Mouse (Mus musculus) bone marrow macrophage, adult 2 months (primary cell): ENCODE measurements around the gene Mrpl57. TPM values are rescaled to one million over a fixed set of nuclear protein-coding genes. Genes with fewer than 3 reads are reported as not detected.
"Not testable (repeated sequence)": the region's sequence is repeated elsewhere in the genome, so short reads cannot be mapped to it uniquely, and the experiment has no call there.

ENCODE experiments used
- H3K27ac ChIP-seq: 2 replicates; pipeline ENCODE4 v1.5.1; 2012; ENCODE audit warnings: low read depth, low read length; ENCODE audit not compliant: insufficient read depth
- H3K4me1 ChIP-seq: 2 replicates; pipeline ENCODE4 v1.6.1; 2012; ENCODE audit warnings: low read length; ENCODE audit not compliant: control insufficient read depth, insufficient read depth
- H3K4me3 ChIP-seq: 2 replicates; pipeline ENCODE4 v1.5.1; 2012; ENCODE audit warnings: mild to moderate bottlenecking, low read length, moderate library complexity; ENCODE audit not compliant: insufficient read depth
- CTCF ChIP-seq: IDR thresholded peaks from 2 replicates; pipeline ENCODE4 v1.5.1; 2012; ENCODE audit warnings: low read depth, mild to moderate bottlenecking, low read length, moderate library complexity
- POLR2A ChIP-seq: IDR thresholded peaks from 2 replicates; pipeline ENCODE4 v1.6.1; 2012; ENCODE audit warnings: mild to moderate bottlenecking, low read depth, low read length, borderline replicate concordance
- polyA plus RNA-seq: library from polyadenylated mRNA; stranded (reverse); fragments of >200 nt; gene quantifications from 2 replicates; pipeline ENCODE4 v1.2.4, GENCODE M21; 2012; ENCODE audit not compliant: missing spikeins, insufficient read depth, insufficient read length

The Mrpl57 gene
- polyA plus RNA-seq, 1 experiment = 53.4 TPM

DNA sequence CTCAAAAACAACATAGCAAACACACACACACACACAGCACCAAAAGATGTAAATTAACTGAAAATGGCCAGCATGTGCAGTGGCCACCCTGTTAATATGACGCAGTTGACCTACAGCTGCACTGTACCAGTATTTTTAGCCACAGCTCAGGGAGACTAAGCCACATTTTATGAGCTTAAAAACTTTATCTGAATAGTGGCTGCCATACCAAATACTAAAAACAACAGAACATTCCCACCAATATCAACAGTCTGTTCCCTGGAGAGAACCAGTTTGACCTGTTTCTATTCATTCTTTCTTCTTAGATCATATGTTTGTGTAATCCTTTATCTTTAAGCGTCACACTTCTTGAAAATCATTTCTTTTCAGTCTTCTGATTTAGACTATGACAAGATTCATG, 15.1 kb upstream of the Mrpl57 start:
- TF ChIP-seq CTCF (no peak), POLR2A (no peak)
- Histone ChIP-seq H3K4me1 (no peaks in the 10 kb centered on the region), H3K4me3 (no peak overlapping the region), H3K27ac (no peak overlapping the region)

- H3K27ac ChIP-seq = no peak overlapping the region
- TF ChIP-seq POLR2A = no peak
- TF ChIP-seq CTCF = no peak
Observed at GRCm38 (mm10) chr14:57811844-57812243, 14.2 kb upstream of the Mrpl57 start.

GRCm38 (mm10) chr14:57820839-57821238, 5.2 kb upstream of the Mrpl57 start:
- peaks cover 2% of the 10 kb centered on the region for H3K4me1 ChIP-seq
- no peak overlapping the region for H3K4me3 ChIP-seq
- TF ChIP-seq CTCF (no peak), POLR2A (no peak)
- no peak overlapping the region for H3K27ac ChIP-seq

More at GRCm38 (mm10) chr14:57811844-57812243, 14.2 kb upstream of the Mrpl57 start:
- no peak overlapping the region for H3K4me3 ChIP-seq
- H3K4me1 ChIP-seq = no peaks in the 10 kb centered on the region

DNA sequence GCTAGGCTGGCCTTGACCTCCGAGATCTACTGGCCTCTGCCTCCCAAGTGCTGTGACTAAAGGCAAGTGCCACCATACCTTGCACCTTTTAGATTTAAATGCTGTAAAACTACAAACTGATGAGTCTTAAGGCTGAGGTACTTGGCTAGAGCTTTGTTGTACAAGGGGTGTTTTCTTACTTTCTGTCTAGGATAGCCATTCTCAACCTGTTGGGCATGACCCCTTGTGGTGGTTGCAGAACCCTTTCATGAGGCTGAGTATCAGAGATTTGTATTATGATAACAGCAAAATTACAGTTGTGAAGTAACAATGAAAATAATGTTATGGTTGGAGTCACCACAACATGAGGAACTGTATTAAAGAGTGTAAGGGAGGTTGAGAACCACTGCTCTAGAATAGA, 1.2 kb downstream of the Mrpl57 start:
- Histone ChIP-seq H3K4me3 (peak overlapping the region; percentile 81), H3K27ac (peak overlapping the region; percentile 11; the same call in 1 of the 2 replicates), H3K4me1 (peaks cover 7% of the 10 kb centered on the region)
- TF ChIP-seq POLR2A = no peak
- TF ChIP-seq CTCF = no peak

DNA sequence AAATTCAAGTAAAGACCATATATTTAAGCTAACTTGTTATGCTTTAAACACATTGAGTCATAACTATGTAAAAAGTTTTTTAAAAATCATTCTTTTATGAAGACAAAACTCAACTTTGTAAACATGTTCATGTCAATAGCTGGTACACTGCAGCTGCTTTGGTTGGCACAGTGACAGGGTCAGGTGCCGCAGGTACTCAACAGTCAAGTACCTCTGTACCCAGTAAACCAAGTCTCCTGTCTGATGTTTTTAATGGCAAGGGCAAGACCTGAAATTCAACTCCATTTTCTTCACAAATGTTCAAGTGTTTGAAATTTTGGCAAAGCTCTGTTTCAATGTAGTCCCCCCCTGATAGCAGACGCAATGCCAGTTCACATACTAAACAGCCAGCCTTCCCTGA, 7.5 kb downstream of the Mrpl57 start:
- TF ChIP-seq CTCF = no peak
- TF ChIP-seq POLR2A = no peak
- Histone ChIP-seq H3K4me1 (no peaks in the 10 kb centered on the region), H3K4me3 (no peak overlapping the region), H3K27ac (no peak overlapping the region)

GRCm38 (mm10) chr14:57835157-57835556, 9.1 kb downstream of the Mrpl57 start:
- Histone ChIP-seq H3K4me3 (no peak overlapping the region), H3K27ac (no peak overlapping the region), H3K4me1 (no peaks in the 10 kb centered on the region)
- TF ChIP-seq POLR2A (no peak), CTCF (no peak)

DNA sequence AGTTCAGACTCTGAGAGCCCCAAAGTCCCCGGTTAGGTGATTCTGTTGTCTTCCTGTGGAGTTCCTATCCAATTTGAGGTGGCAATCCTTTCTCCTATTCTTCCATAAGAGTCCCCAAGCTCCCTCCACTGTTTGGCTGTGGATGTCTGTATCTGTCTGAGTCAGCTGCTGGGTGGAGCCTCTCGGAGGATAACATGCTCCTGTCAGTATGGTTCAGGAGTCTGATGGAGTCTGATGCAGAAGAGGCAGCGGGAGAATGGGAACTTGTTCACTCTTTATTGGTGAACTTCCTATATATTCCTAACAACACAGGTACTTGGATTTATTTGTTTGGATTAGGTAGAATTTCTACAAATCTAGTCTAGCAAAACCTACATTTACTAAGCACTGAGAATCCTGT, 18.5 kb downstream of the Mrpl57 start:
- H3K4me1 ChIP-seq = no peaks in the 10 kb centered on the region
- TF ChIP-seq CTCF (no peak), POLR2A (no peak)
- H3K27ac ChIP-seq = no peak overlapping the region
- no peak overlapping the region for H3K4me3 ChIP-seq

DNA sequence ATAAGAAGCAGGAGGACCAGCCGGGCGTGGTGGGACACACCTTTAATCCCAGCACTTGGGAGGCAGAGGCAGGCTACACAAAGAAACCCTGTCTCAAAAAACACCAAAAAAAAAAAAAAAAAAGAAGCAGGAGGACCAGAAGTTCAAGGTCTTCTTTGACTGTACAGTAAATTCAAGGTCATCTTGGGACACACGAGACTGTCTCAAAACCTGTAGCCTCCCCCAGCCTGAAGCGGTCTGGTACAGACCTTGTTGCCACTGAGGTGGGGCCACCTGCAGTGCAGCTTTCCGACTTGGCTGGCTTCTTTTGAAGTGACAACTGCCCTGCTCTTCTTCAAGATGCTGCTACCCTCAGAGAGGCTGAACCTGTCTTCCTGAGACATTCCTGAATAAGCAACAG, 22.0 kb downstream of the Mrpl57 start:
- H3K27ac ChIP-seq, H3K4me3 ChIP-seq: not testable (repeated sequence)
- H3K4me1 ChIP-seq = peaks cover 13% of the 10 kb centered on the region

GRCm38 (mm10) chr14:57848646-57849045, 22.6 kb downstream of the Mrpl57 start:
- Histone ChIP-seq H3K27ac (no peak overlapping the region), H3K4me3 (no peak overlapping the region), H3K4me1 (peaks cover 13% of the 10 kb centered on the region)
- no peak for TF ChIP-seq CTCF
- TF ChIP-seq POLR2A = no peak

DNA sequence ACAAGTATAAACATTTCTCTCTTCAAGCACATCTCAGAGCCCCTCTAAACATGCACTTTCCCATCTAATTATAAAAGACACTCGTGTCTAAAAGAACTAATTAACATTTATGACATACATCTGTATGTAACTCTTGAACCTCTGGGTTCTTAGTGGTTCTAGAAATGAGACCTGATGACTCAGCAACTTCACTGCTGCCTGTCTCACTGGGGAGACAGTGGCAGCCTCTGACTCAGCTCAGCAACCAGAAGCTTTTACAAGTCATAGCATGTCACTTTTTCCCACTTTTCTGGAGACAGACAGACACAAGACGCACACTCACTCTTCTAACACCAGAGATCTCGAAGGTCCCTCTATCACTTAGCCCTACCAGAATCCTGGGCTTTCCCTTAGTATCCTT, 24.3 kb downstream of the Mrpl57 start:
- TF ChIP-seq CTCF (no peak), POLR2A (no peak)
- H3K4me1 ChIP-seq = peaks cover 13% of the 10 kb centered on the region
- peak overlapping the region; percentile 28; the same call in 1 of the 2 replicates for H3K27ac ChIP-seq
- H3K4me3 ChIP-seq = no peak overlapping the region

GRCm38 (mm10) chr14:57852961-57853360, 26.9 kb downstream of the Mrpl57 start:
- H3K27ac ChIP-seq = no peak overlapping the region
- H3K4me1 ChIP-seq = peaks cover 19% of the 10 kb centered on the region
- no peak for TF ChIP-seq POLR2A
- no peak for TF ChIP-seq CTCF
- H3K4me3 ChIP-seq = no peak overlapping the region

- H3K4me3 ChIP-seq, H3K27ac ChIP-seq: not testable (repeated sequence)
- peaks cover 19% of the 10 kb centered on the region for H3K4me1 ChIP-seq
Observed at GRCm38 (mm10) chr14:57856037-57856436, 30.0 kb downstream of the Mrpl57 start.
